Mouse (Mus musculus) forebrain, embryonic 16.5 days (tissue): Measurements from ENCODE around the gene Mgat4b. TPM values are rescaled to one million over a fixed set of nuclear protein-coding genes. Genes with fewer than 3 reads are reported as not detected.

Experiments used
- ATAC-seq: fragments of 200-750 bp; cut with Nextera tagmentation; 2 replicates; pipeline ENCODE4 v1.8.0; 2017; ENCODE audit warnings: mild to moderate bottlenecking, moderate library complexity
- H3K27ac ChIP-seq: fragments of 300-500 bp; sonication (generic); 2 replicates; pipeline ENCODE4 v1.5.1; 2014; ENCODE audit warnings: low read length, control low read depth
- H3K27me3 ChIP-seq: fragments of 300-500 bp; sonication (generic); replicated peaks from 2 replicates; pipeline ENCODE4 v1.6.1; 2014; ENCODE audit warnings: low read length; ENCODE audit not compliant: control insufficient read depth, insufficient read depth
- H3K36me3 ChIP-seq: fragments of 300-500 bp; sonication (generic); 2 replicates; pipeline ENCODE4 v1.6.1; 2014; ENCODE audit not compliant: control insufficient read depth, insufficient read depth
- H3K4me1 ChIP-seq: fragments of 300-500 bp; sonication (generic); replicated peaks from 2 replicates; pipeline ENCODE4 v1.6.1; 2014; ENCODE audit warnings: low read length; ENCODE audit not compliant: control insufficient read depth, insufficient read depth
- H3K4me2 ChIP-seq: fragments of 300-500 bp; sonication (generic); 2 replicates; pipeline ENCODE4 v1.6.1; 2014; ENCODE audit warnings: mild to moderate bottlenecking, low read length, control low read depth
- H3K4me3 ChIP-seq: fragments of 300-500 bp; sonication (generic); replicated peaks from 2 replicates; pipeline ENCODE4 v1.5.1; 2014; ENCODE audit warnings: mild to moderate bottlenecking, low read length, control low read depth
- H3K9ac ChIP-seq: fragments of 300-500 bp; sonication (generic); replicated peaks from 2 replicates; pipeline ENCODE4 v1.6.1; 2014; ENCODE audit warnings: low read depth, low read length, control low read depth
- H3K9me3 ChIP-seq: fragments of 300-500 bp; sonication (generic); 2 replicates; pipeline ENCODE4 v1.6.1; 2016; ENCODE audit warnings: low read length; ENCODE audit not compliant: control insufficient read depth
- WGBS: fragments of 180-500 bp; shearing (Covaris S2); extraction: QIAGEN DNeasy Blood & Tissue Kit; methylation state at CpG from one replicate; pipeline ENCODE4 v1.1.7; 2014; 5-methylcytosine and 5-hydroxymethylcytosine counted together
- polyA plus RNA-seq: library from polyadenylated mRNA; unstranded; fragments of >200 nt; fragmentation: Nextera tagmentation; extraction: Ambion mirVana; gene quantifications from 2 replicates; pipeline ENCODE4 v1.2.1, GENCODE M21; 2015

Mgat4b gene
- polyA plus RNA-seq, 1 experiment from 2014 or later: 30.6 TPM

- H3K4me3 ChIP-seq: no peak overlapping the region
- no peaks in the 10 kb centered on the region for H3K4me1 ChIP-seq
- H3K27me3 ChIP-seq: no peaks in the 10 kb centered on the region
- ATAC-seq: no peak
- no peak overlapping the region for H3K9ac ChIP-seq
- 97% methylated on average over 4 of the region's 4 CpGs for WGBS
- H3K27ac ChIP-seq: no peak overlapping the region
- peaks cover 32% of the 10 kb centered on the region for H3K36me3 ChIP-seq
- no peaks in the 10 kb centered on the region for H3K9me3 ChIP-seq
- H3K4me2 ChIP-seq: no peak overlapping the region
Measured at GRCm38 (mm10) chr11:50197500-50197899, 13.2 kb upstream of the Mgat4b start.

GRCm38 (mm10) chr11:50198219-50198846 is 12.4 kb upstream of the Mgat4b start:
- Histone ChIP-seq H3K36me3 (peaks cover 32% of the 10 kb centered on the region), H3K27ac (no peak overlapping the region), H3K9me3 (no peaks in the 10 kb centered on the region), H3K4me1 (no peaks in the 10 kb centered on the region), H3K27me3 (no peaks in the 10 kb centered on the region), H3K4me2 (no peak overlapping the region), H3K4me3 (no peak overlapping the region), H3K9ac (no peak overlapping the region)
- WGBS: 93% methylated on average over 4 of the region's 5 CpGs
- ATAC-seq: no peak

GRCm38 (mm10) chr11:50198916-50199315 is 11.8 kb upstream of the Mgat4b start:
- Histone ChIP-seq H3K9me3 (no peaks in the 10 kb centered on the region), H3K36me3 (peaks cover 35% of the 10 kb centered on the region), H3K9ac (no peak overlapping the region), H3K27ac (no peak overlapping the region), H3K4me1 (no peaks in the 10 kb centered on the region), H3K4me2 (no peak overlapping the region), H3K4me3 (no peak overlapping the region), H3K27me3 (no peaks in the 10 kb centered on the region)
- no peak for ATAC-seq
- WGBS: 83% methylated on average over 2 of the region's 2 CpGs

- no peaks in the 10 kb centered on the region for H3K27me3 ChIP-seq
- H3K4me3 ChIP-seq: no peak overlapping the region
- no peak for ATAC-seq
- no peak overlapping the region for H3K9ac ChIP-seq
- H3K27ac ChIP-seq: no peak overlapping the region
- no peaks in the 10 kb centered on the region for H3K4me1 ChIP-seq
- H3K4me2 ChIP-seq: no peak overlapping the region
- no peaks in the 10 kb centered on the region for H3K9me3 ChIP-seq
- WGBS: 86% methylated on average over 8 of the region's 8 CpGs
- peaks cover 45% of the 10 kb centered on the region for H3K36me3 ChIP-seq
Measured at GRCm38 (mm10) chr11:50200613-50201012, 10.1 kb upstream of the Mgat4b start.

- no peak overlapping the region for H3K27ac ChIP-seq
- H3K4me1 ChIP-seq: no peaks in the 10 kb centered on the region
- no peak overlapping the region for H3K9ac ChIP-seq
- H3K27me3 ChIP-seq: no peaks in the 10 kb centered on the region
- H3K9me3 ChIP-seq: no peaks in the 10 kb centered on the region
- no peak overlapping the region for H3K4me2 ChIP-seq
- H3K4me3 ChIP-seq: no peak overlapping the region
- 92% methylated on average over 3 of the region's 3 CpGs for WGBS
- peaks cover 50% of the 10 kb centered on the region for H3K36me3 ChIP-seq
- ATAC-seq: no peak
Measured at GRCm38 (mm10) chr11:50201590-50201989, 9.1 kb upstream of the Mgat4b start.

GRCm38 (mm10) chr11:50203302-50203827 is 7.3 kb upstream of the Mgat4b start:
- Histone ChIP-seq H3K4me1 (no peaks in the 10 kb centered on the region), H3K4me2 (no peak overlapping the region), H3K36me3 (peaks cover 51% of the 10 kb centered on the region), H3K27me3 (no peaks in the 10 kb centered on the region), H3K9me3 (no peaks in the 10 kb centered on the region), H3K9ac (no peak overlapping the region), H3K27ac (no peak overlapping the region), H3K4me3 (no peak overlapping the region)
- 94% methylated on average over 9 of the region's 9 CpGs for WGBS
- ATAC-seq: no peak

- Histone ChIP-seq H3K4me1 (peaks cover 10% of the 10 kb centered on the region), H3K27ac (no peak overlapping the region), H3K27me3 (no peaks in the 10 kb centered on the region), H3K9me3 (no peaks in the 10 kb centered on the region), H3K36me3 (peaks cover 42% of the 10 kb centered on the region), H3K4me2 (no peak overlapping the region), H3K4me3 (no peak overlapping the region), H3K9ac (no peak overlapping the region)
- 85% methylated on average over 3 of the region's 3 CpGs for WGBS
- ATAC-seq: no peak
Measured at GRCm38 (mm10) chr11:50205434-50205833, 5.3 kb upstream of the Mgat4b start.

- no peaks in the 10 kb centered on the region for H3K9me3 ChIP-seq
- H3K27me3 ChIP-seq: no peaks in the 10 kb centered on the region
- no peak overlapping the region for H3K4me2 ChIP-seq
- WGBS: 93% methylated on average over 2 of the region's 2 CpGs
- H3K4me3 ChIP-seq: no peak overlapping the region
- ATAC-seq: no peak
- H3K36me3 ChIP-seq: peaks cover 36% of the 10 kb centered on the region
- H3K9ac ChIP-seq: no peak overlapping the region
- H3K27ac ChIP-seq: no peak overlapping the region
- H3K4me1 ChIP-seq: peaks cover 14% of the 10 kb centered on the region
Measured at GRCm38 (mm10) chr11:50206037-50206436, 4.7 kb upstream of the Mgat4b start.

GRCm38 (mm10) chr11:50207344-50207743 is 3.3 kb upstream of the Mgat4b start:
- Histone ChIP-seq H3K4me3 (no peak overlapping the region), H3K9me3 (no peaks in the 10 kb centered on the region), H3K4me2 (no peak overlapping the region), H3K9ac (no peak overlapping the region), H3K4me1 (peaks cover 19% of the 10 kb centered on the region), H3K27me3 (no peaks in the 10 kb centered on the region), H3K27ac (no peak overlapping the region), H3K36me3 (peaks cover 23% of the 10 kb centered on the region)
- no peak for ATAC-seq
- 97% methylated on average over 14 of the region's 14 CpGs for WGBS

GRCm38 (mm10) chr11:50208039-50208438 is 2.7 kb upstream of the Mgat4b start:
- ATAC-seq: no peak
- H3K9ac ChIP-seq: no peak overlapping the region
- no peak overlapping the region for H3K27ac ChIP-seq
- H3K36me3 ChIP-seq: peaks cover 22% of the 10 kb centered on the region
- H3K27me3 ChIP-seq: no peaks in the 10 kb centered on the region
- 92% methylated on average over 5 of the region's 5 CpGs for WGBS
- H3K4me2 ChIP-seq: no peak overlapping the region
- no peaks in the 10 kb centered on the region for H3K9me3 ChIP-seq
- peaks cover 19% of the 10 kb centered on the region for H3K4me1 ChIP-seq
- no peak overlapping the region for H3K4me3 ChIP-seq
